8 mouse cellular contexts compared by ENCODE assay signal in genomic region chr3:27765929-27766328, GRCm38 (mm10). TPM values are rescaled to one million over a fixed set of nuclear protein-coding genes. Genes with fewer than 3 reads are reported as not detected.
DNase-seq lines count a peak whose midpoint lies in the region; ATAC-seq and TF ChIP-seq lines count a peak whose summit lies in the region.

No protein-coding gene starts in this region.

- H3K36me3 ChIP-seq in kidney, embryonic 14.5 days (ENCODE audit: control insufficient read depth, insufficient read depth, low read length) = no peaks in the 10 kb centered on the region
- no peaks in the 10 kb centered on the region for H3K36me3 ChIP-seq in lung, embryonic 14.5 days (ENCODE audit: insufficient read depth)
- no peaks in the 10 kb centered on the region for H3K36me3 ChIP-seq in midbrain, embryonic 13.5 days

- H3K4me2 ChIP-seq in kidney, embryonic 14.5 days (replicated peaks; ENCODE audit: low read depth, low read length) = no peak overlapping the region
- no peak overlapping the region for H3K4me2 ChIP-seq in lung, embryonic 14.5 days
- H3K4me2 ChIP-seq in midbrain, embryonic 13.5 days (replicated peaks) = no peak overlapping the region

- peak; percentile 43 for DNase-seq in kidney, adult 9 months
- peak; percentile 24 to 43 for DNase-seq in adrenal gland, postnatal 36 days
- DNase-seq in lung, embryonic 14.5 days = peak; percentile 80
- no peak for DNase-seq in cerebellum, postnatal 10 days
- DNase-seq in cerebellum, adult 18-20 months = no peak

- H3K27ac ChIP-seq in kidney, embryonic 14.5 days (ENCODE audit: low read depth, low read length) = no peak overlapping the region
- peak overlapping the region; percentile 69 for H3K27ac ChIP-seq in lung, embryonic 14.5 days (ENCODE audit: low read depth)
- H3K27ac ChIP-seq in midbrain, embryonic 13.5 days = no peak overlapping the region

- no peaks in the 10 kb centered on the region; the same call in 1 of the 2 replicates for H3K9me3 ChIP-seq in kidney, embryonic 14.5 days (ENCODE audit: control insufficient read depth, low read length)
- no peaks in the 10 kb centered on the region for H3K9me3 ChIP-seq in lung, embryonic 14.5 days (ENCODE audit: low read depth, low read length)
- no peaks in the 10 kb centered on the region for H3K9me3 ChIP-seq in midbrain, embryonic 13.5 days

- ATAC-seq in kidney, embryonic 14.5 days (ENCODE audit: low FRiP score, low TSS enrichment) = no peak
- peak; percentile 93 for ATAC-seq in granulocyte monocyte progenitor cell, adult 5-6 weeks (replicated peaks; ENCODE audit: poor library complexity, severe bottlenecking)
- ATAC-seq in lung, embryonic 14.5 days (ENCODE audit: insufficient read depth) = peak; percentile 59; the same call in 1 of the 2 replicates
- no peak for ATAC-seq in midbrain, embryonic 13.5 days

- no peak for TF ChIP-seq CTCF in lung, embryonic 14.5 days (IDR thresholded peaks at IDR 0.05; ENCODE audit: low read depth)

- no peak overlapping the region for H3K4me3 ChIP-seq in kidney, embryonic 14.5 days (ENCODE audit: low read length)
- H3K4me3 ChIP-seq in lung, embryonic 14.5 days (ENCODE audit: low read depth, low read length) = no peak overlapping the region
- H3K4me3 ChIP-seq in midbrain, embryonic 13.5 days (replicated peaks) = no peak overlapping the region

- no peaks in the 10 kb centered on the region for H3K27me3 ChIP-seq in kidney, embryonic 14.5 days (ENCODE audit: control insufficient read depth, insufficient read depth, low read length)
- no peaks in the 10 kb centered on the region for H3K27me3 ChIP-seq in lung, embryonic 14.5 days (ENCODE audit: insufficient read depth, low read length)
- H3K27me3 ChIP-seq in midbrain, embryonic 13.5 days = no peaks in the 10 kb centered on the region

- no peak overlapping the region for H3K9ac ChIP-seq in kidney, embryonic 14.5 days (ENCODE audit: low read depth, low read length)
- no peak overlapping the region for H3K9ac ChIP-seq in lung, embryonic 14.5 days
- no peak overlapping the region for H3K9ac ChIP-seq in midbrain, embryonic 13.5 days (replicated peaks)

- 0 out of 2 replicates have a peak, but pooled peaks cover 5% of the 10 kb centered on the region for H3K4me1 ChIP-seq in kidney, embryonic 14.5 days (ENCODE audit: control insufficient read depth, insufficient read depth, low read length)
- peaks cover 13% of the 10 kb centered on the region for H3K4me1 ChIP-seq in lung, embryonic 14.5 days (ENCODE audit: insufficient read depth)
- peaks cover 3% of the 10 kb centered on the region; the same call in 1 of the 2 replicates for H3K4me1 ChIP-seq in midbrain, embryonic 13.5 days (replicated peaks)

- whole genome bisulfite sequencing in kidney, embryonic 14.5 days = 75% methylated on average over 7 of the region's 7 CpGs
- 27% methylated on average over 7 of the region's 7 CpGs for WGBS in lung, embryonic 14.5 days
- 82% methylated on average over 7 of the region's 7 CpGs for WGBS in midbrain, embryonic 13.5 days

RNA-seq across cellular contexts. Expression of gene Fndc3b, which starts 54.8 kb away (rescaled TPM):
- 18.5 and 28.7 TPM in 2 replicates for polyA plus RNA-seq in kidney, embryonic 14.5 days (2014; fragmentation: Nextera tagmentation; extraction: Ambion mirVana)
- total RNA-seq in adrenal gland, postnatal 36 days (2021) = 100 to 1,000 TPM; 127 to 174 TPM
- 48.8 and 58.5 TPM in 2 replicates for total RNA-seq in granulocyte monocyte progenitor cell, adult 5-6 weeks (2014; fragmentation: Nextera tagmentation)
- 21.3 and 24.0 TPM in 2 replicates for total RNA-seq in granulocyte monocyte progenitor cell, adult 5-6 weeks (2017)
- polyA plus RNA-seq in lung, embryonic 14.5 days (2014; fragmentation: Nextera tagmentation; extraction: Ambion mirVana) = 35.7 and 37.1 TPM in 2 replicates
- polyA plus RNA-seq in midbrain, embryonic 13.5 days (2015; fragmentation: Nextera tagmentation; extraction: Ambion mirVana) = 7.1 and 10.0 TPM in 2 replicates

Comparison
In these comparisons a context has a peak if more than half of its experiments do, and no peak if none do; other contexts are left out.
1. DNase-seq: peak in kidney, adult 9 months (single experiment), adrenal gland, postnatal 36 days (2 of 2) and lung, embryonic 14.5 days (single experiment); none in cerebellum, postnatal 10 days (0 of 2) and cerebellum, adult 18-20 months (0 of 2).
2. ATAC-seq: peak in granulocyte monocyte progenitor cell, adult 5-6 weeks (single experiment) and lung, embryonic 14.5 days (single experiment); none in kidney, embryonic 14.5 days (single experiment) and midbrain, embryonic 13.5 days (single experiment).